Mouse (Mus musculus) thymus, postnatal 25 days (tissue): ENCODE measurements around the gene Lrrc3.
"Not testable (repeated sequence)": the region's sequence is repeated elsewhere in the genome, so short reads cannot be mapped to it uniquely, and the experiment has no call there.

ENCODE experiments used
- DNase-seq: peaks from one replicate; pipeline ENCODE4 v3.0.0; 2022

The Lrrc3 gene

DNA sequence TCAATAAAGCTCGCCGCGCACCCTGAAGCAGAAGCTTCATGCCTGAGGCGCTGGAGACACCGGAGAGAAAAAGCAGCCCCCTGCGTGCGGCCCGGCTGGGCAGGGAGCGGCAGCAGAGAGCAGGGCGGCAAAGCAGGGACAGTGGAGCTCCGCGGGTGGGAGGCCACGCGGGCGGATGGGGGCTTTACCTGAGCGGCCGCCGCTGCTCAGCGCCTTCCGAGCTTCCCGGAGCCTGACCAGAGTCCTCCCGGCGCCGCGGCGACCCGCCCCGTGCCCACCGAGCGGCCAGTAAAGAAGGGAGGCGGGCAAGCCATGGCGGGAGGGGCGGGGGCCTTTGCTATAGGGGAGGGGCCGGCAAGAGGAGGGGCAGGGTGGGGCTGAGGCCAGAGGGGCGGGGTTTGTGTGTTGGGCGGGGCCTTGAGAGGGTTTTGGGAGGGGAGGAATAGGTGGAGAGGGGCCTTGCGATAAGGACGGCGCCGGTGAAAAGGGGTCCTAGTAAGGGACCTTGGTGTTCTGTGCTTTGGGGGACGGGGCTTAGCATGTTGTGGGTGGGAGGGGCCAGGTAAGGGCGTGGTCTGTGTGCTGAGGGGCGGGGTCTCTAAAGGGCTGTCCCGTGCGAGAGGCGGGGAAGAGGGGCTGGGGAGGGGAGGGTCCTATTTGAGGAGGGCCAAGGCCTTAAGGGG is at the start of gene Lrrc3:
TSS of gene Lrrc3 (minus strand) at position 326 of the 683 bp plus-strand sequence.
- DNase-seq, result peak; percentile 42

DNA sequence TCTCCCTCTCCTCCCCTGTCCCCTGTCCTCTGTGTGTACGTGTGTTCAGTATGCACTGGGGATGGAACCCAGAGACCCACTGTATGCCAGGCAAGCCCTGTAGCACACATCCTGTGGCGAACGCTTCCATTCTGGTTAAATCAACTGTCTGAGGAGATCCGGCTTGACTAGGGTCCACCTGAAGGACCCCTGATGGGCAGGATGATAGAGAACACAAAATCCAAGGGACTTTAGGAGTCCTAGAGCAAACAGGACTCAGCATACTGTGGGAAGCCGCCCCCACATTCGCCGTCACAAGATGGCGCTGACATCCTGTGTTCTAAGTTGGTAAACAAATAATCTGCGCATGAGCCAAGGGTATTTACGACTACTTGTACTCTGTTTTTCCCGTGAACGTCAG is 48.1 kb upstream of the Lrrc3 start:
- DNase-seq, result not testable (repeated sequence)

DNA sequence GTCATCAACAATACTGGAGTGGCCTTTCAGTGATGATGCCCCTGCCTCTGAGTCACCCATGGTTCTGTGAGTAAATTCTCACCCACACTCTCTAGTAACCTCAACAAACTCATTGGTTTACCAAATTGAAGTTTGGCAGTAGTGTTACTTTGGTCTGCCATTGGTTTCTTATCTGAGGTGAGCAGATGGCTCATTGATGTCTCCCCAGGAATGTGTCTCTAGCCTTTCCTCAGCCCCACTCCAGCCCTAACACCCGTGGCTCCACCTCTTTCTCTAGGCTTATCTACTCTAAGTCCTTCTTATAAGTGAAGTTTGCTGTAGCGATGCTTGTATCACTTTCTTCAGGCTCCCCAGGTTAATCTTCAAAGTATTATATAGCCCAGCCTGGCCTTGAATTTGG is 37.3 kb upstream of the Lrrc3 start:
- DNase-seq, result no peak

DNA sequence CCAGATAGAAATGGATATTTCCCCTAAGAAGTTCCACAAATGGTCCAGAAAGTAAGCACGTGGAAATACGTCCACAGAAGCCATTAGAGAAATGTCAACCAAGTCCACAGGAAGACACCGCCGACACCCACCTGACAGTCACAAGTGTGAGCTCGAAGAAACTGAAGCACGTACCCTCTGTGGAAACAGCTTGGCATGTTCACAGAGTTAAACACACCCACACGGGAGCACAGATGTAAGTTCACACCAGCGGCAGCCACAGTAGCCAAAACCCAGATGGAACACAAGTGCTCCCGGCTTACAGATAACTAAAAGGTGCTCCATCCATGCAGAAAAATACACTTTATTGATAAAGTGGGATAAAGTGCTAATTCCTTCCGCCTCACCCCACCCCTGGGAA is 25.0 kb upstream of the Lrrc3 start:
- no peak for DNase-seq

DNA sequence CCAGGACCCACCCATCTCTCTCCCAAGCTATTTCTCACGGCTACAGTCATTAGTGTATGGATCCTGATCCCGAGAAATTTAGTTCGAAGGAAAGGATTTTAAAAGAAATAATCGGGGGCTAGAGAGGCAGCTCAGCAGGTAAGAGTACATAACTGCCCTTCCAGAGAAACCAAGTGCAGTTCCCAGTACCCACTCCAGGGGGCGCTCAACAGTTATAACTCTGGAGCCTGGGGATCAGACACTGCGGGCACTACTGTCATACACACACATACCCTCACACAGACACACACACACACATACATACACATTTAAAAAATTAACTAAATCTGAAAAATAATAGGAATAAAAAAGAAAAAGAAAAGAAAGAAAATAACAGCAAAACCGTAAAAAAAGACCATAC is 23.8 kb upstream of the Lrrc3 start:
- DNase-seq, result peak; percentile 66

DNA sequence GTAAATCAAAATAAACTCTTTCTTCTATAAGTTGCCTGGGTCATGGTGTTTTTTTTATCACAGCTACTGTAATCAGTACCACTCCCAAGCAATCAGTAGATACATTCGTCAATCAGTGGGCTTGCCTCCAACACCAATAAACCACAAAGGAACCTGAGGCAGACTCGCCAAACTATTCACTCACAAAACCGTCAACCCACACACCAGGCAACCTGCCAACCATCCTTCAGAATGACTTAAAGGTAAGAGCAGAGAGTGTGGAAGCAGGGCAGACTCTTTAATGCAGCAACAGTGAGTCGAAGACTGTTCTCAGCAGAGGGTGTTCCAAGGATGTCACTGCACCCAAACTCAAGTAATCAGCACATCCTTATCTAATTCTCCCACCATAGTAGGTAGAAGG is 20.3 kb upstream of the Lrrc3 start:
- DNase-seq, result no peak

DNA sequence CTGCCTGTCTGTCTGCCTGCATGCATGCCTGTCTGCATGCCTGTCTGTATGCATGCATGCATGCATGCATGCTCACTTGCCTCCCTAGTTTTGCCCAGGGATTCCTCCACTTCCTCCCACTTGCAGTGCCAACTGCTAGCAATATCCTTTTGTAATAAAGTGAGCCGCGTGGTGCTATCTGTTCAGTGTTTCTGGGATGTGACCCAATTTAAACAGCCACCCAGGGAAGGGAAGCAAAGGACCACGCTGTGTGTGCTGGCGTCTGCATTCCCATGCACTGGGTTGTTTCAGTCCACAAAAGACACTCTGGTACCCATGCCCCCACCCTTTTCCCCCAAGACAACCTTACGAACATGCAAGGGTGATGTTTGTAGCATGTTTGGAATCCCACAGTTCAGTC is 18.7 kb upstream of the Lrrc3 start:
- no peak for DNase-seq

DNA sequence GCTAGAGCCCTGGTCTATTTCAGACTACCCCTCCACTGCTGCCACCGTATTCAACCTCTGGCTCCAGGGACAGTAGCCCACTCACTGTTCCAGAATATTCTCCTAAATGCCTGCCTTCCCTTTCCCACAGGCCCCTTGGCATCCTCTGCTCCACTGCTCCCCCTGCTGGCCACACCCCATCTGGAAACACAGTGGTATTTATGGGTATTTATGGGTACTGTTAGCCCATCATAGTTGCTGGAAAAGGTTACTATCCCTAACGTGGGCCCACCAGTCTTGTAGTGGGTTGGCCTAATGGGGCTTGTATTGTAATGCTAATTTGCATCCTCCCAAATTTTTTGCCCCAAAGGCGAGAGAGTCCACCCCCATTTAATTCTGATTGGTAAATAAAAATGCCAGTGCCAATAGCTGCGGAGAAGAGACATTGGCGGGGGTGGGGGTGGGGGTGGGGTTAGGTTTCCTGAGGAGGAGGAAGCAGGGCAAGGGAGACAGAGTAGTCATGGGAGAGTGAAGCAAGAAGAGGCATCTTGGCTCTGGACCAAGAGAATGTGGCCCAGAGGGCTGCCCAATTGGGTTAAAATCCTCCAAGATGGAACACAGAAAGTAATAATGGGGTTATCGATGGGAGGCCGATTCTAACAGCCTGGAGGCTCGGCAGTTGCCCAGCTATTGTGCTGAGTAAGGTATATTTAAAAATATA is 14.4 kb upstream of the Lrrc3 start:
- peak; percentile 68 for DNase-seq

DNA sequence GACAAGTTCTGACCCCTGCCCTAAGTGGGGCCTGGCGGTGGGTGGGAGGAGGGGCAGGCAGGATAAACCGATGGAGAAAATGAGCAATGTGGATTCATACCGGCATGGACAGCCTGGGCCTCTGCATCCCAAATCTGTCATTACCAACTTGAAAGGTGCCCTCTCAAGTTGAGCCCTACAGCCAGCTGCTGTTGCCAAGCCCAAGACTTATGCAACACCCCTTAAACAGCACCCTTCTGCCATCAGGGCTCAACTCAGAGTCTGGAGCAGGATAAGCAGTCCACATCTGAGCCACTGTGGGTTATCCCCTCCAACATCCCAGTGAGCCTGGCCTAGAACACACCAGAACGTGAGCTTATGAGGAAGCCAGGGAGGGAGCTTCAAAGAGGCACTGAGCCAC is 11.0 kb upstream of the Lrrc3 start:
- no peak for DNase-seq

DNA sequence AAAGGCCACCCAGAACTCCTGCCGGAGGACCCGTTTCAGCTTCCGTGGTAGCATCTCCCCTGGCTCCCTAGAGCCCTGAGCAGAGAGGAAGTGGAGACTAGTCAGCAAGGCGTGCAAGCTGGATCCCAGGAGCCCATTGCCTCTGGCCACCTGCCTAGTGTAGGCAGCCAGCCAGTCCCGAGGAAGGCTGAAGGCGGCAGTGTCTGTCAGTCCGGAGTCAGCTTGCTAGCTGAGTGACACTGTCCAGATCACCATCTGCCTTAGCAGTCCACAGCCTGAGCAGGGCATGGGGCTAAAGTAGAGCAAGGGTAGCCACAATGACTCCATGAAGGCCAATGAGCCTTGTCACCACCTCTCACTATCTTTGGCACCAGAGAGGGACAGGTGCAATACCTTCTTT is 10.3 kb upstream of the Lrrc3 start:
- no peak for DNase-seq

DNA sequence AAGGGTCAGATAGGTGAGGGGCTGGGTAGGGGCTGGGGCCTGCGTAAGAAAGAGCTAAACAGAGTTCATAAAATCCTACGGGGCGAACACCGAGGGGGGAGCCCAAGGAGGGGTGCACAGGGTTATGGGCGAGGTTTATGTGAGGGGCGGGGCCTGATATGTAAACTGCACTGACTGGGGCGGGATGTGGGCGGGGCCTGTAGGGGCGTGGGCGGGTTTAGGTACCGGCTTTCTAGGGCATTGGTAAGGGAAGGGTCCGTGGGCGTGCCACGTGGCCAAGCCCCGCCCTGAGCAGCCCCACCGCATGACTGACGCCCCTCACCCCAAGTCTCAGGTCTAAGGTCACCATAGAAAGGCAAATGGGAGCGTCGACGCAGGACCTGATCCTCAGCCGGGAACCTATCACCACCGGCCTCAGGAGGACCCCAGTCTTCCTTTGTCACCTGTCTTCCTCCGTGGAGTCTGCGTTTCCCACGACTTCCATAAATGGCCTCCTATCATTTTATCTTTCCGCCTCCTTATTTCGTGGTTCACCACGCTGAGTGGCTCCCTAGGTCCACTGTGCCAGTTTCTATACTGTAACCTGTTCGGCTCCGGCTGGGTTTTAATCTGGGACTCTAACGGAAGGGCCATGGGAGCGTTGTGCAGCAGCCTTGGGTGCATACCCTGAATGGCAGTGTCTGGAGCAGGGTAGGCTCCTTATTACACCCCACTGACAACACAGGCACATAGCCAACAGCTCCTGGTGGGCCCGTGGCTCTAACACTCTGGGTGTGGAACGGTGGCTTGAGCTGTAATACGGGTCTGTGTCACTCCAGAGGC is 769 bp upstream of the Lrrc3 start:
- DNase-seq, result no peak

DNA sequence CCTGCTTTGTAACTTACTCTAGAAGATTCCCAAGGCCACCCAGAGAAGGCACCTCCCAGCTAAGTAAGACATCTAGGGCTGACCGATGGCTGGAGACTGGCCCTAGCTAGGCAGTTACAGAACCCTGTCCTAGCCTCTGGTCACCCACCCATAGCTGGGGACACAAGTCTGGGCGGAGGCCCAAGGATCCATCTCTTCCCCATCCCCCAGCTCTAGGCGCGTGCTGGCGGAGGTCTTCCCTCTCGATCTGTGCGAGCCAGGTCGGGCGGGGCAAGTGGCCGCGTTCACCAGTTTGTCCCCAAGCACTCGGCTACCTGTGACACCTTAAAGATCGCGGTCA is 495 bp downstream of the Lrrc3 start:
- DNase-seq, result no peak

DNA sequence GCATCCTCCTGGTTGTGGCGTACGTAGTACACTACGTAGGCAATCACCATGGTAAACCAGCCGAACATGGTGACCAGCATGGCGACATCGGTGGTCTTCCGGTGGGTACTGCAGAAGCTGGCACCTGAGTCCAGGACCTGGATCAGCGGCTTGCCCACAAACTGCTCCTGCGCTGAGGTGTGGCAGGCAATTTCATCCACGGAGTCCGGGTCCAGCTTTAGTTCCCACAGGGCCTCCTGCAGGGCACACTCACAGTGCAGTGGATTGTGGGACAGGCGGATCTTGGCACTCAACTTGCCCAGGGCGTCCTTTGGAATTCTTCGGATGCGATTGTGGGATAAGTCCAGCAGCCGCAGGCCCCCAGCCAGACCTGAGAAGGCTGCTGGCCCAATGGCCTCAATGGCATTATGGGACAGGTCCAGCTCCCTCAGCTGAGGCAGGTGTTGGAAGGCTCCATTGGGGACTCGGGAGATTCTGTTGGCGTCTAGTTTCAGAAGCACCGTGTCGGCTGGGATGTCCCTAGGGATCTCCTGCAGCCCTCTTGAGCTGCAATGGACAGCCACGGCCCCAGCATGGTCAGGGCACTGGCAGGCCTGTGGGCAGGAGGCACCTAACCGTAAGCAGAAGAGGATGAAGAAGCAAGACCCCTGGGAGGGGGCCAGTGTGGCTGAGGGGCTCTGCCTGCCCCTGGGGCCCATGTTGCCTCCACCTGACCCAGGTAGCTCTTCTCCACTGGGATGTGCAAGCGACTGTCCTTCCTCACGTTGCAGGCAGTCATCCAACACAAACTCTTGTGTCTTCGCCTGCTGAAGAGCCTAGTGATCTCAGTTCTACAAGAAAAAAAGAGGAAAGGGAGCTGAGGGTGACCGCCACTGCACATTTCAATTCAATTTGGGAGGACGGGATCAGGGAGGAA is 1.2 kb downstream of the Lrrc3 start:
- no peak for DNase-seq

DNA sequence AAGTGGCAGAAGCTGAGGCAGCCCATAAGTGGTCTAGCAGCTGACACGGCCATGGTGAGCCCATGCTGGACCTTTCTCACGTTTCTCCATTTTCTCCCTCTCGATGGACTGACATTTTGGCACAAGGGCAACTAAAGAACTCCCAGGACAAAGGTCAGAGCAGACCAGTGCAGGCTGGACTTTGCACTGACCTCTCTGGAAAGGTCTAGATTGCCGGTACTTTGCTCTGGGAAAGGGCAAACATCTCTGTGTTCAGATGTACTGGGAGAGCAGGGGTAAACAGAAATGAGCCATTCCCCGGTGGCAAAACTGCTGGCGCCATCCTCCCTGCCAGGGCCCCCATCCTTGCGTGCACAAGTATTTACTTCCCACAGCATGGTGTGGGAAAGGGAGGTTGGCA is 2.2 kb downstream of the Lrrc3 start:
- DNase-seq, result no peak

DNA sequence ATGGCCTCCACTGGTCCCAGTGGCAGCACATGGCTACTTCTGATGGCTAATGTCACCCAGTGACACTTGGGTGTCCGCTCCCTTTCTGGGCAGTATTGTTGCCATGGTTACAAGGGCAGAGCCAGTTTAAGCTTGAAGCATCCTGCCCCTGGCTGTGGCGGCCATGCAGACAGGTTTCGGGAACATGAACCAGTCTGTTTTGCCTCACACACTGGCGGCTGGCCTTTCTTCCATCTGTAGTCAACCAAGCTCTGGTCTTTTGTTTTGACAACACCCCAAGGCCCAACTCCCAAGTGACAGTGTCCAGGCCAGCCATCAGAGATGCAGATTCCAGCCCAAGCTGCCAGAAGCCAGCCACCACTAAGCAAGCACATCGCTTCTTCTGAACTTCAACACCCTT is 6.8 kb downstream of the Lrrc3 start:
- DNase-seq, result no peak

DNA sequence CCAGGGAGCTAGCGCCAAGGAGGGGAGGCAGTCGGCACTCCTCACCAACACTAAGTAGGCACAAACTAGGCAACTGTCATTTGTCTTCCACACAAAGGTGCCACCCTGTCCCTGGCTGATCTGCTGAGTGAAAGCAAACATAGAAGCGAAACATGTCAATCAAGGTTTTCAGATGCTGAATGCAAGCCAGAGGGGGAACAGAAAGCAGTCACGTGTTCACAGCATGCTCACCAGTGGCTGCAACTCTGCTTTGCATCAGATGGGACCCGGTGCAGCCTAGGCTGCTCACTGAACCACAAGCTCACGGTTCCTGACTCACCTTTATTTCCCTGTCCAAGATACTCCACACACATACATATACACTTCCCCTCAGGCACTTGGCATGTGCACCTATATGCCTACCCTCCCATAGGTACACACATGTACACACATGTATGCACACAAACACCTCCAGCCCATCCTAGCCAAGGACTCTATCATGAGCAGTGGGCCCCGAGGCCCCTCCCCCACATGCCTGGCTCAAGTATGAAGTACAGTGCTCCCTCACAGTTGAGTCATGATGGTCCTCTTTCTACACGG is 11.3 kb downstream of the Lrrc3 start:
- no peak for DNase-seq

DNA sequence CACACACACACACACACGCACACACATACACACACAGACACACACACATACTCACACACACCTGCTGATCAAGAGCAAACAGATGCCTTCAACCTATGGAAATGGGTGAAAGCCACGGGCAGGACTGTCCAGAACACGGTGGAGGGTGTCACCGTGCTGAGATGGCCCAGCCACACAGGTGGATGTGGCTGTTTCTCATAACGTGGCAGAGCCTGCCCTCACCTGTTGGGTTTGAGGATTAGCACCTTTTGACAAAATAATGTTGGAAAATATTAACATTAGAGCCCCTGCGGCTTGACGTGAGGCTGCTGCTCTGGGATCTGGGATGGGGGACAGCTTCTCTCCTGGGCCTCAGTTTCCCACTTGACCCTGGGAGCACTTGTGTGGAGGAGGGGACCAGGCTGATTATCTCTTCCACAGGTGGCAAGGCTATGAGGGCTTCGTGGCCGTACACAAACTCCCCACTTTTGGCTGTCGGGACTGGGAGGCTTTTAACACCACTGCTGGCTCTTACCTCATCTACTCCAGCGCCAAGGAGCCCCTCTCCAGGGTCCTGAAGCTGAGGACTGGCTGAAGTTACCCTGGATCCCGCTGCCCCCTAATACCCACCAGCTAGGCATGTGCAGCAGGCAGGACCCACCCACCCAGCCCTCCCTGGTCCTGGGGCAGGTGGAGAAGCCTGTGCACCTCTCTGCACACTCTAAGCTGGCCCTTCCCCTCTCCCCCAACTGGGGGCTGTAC is 16.2 kb downstream of the Lrrc3 start:
- DNase-seq, result no peak

DNA sequence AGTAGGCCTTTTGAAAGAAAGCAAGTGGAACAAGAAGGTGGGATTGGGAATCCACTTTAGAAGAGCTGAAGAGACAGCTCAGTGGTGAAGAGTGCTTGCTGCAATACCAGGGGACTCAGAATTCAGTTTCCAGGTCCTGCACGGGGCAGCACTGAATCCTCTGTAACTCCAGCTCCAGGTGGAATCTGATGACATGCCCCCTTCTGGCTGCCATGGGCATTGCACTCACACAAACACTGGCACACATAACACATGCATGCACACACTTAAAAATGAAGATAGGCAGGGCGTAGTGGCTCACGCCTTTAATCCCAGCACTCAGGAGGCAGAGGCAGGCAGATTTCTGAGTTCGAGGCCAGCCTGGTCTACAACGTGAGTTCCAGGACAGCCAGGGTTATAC is 19.8 kb downstream of the Lrrc3 start:
- DNase-seq, result no peak

DNA sequence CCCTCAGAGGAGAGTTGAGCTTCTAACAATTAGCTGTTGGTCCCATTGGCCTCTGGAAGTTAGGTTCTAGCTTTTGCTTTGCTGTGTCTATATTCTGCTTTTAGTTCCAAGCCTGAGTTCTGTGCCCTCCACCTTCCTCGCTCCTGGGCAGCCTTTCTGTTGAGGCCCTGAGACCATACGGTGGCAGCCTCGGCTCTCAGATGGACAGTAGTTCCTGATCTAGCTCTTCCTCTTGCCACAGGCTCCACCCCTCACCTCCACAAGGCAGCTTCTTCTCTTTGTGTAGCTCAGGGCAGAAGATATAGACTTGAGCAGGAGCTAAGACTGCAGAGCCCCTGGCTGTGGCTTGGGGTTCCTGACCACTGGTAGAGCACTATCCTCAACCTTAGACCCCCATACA is 22.0 kb downstream of the Lrrc3 start:
- DNase-seq, result no peak

DNA sequence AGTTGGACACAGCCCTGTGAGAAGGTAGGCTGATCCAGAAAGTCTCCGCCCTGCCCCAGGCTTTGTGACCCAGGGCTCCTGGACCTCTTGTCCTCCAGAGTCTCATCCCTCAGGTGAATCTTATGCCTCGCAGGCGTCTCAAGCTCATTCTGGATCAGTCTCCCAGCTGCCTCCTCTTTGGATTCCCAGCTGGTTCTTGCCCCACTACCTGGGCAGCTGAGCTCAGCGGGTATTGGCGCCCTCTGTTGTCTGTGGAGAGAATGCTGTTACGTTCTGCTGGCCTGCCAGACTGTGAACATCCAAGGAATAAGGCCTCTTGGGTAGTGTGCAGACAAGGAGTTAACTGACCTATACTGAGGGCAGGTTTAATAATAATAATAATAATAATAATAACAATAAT is 23.4 kb downstream of the Lrrc3 start:
- peak; percentile 37 for DNase-seq

DNA sequence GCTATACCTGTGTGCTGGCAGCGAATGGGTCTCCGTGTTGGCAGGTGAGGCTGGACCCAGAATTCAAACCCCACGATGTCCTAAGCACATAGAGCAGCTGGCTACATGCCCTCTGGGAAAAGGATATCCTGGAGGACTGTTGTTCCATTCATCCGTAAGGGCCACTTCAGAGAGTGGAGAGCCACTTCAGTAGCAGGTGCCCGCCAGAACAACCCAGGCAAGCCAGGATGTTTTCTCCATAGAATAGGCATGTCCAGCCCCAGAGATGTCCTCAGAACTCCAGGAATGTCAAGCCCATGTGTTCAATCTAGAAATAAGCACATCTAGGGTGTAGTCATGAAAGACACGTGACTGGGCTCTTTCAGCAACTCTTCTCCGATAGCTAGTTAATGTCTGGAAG is 32.7 kb downstream of the Lrrc3 start:
- DNase-seq, result no peak

DNA sequence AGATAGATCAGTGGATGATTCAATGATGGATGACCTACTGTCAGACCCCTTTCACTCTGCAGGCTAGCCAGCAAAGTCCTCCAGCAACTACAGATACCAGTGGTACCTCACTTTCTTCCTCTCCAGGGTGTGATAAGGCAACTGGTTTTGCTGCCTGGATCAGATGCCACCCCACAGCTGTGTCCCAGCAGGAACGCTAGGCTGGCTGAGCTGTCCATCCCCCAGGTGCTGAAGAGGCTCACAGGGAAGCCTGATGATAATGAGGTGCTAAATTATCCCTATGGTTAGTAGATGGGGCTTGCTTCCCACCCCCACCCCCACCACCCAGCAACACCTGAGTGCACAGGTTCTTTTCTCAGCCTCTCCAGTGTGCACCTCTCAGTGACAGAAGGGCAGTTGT is 34.8 kb downstream of the Lrrc3 start:
- DNase-seq, result no peak
